Mouse (Mus musculus) heart, embryonic 12.5 days (tissue): ENCODE results near the gene Gpr68. TPM values are rescaled to one million over a fixed set of nuclear protein-coding genes. Genes with fewer than 3 reads are reported as not detected.

ENCODE experiments used
- ATAC-seq: fragments of 200-750 bp; cut with Nextera tagmentation; 2 replicates; pipeline ENCODE4 v1.8.0; 2017; ENCODE audit warnings: moderate TSS enrichment, moderate library complexity; ENCODE audit not compliant: insufficient number of reproducible peaks, low FRiP score
- H3K27ac ChIP-seq: fragments of 300-500 bp; sonication (generic); 2 replicates; pipeline ENCODE4 v1.5.1; 2016; ENCODE audit warnings: mild to moderate bottlenecking, moderate library complexity; ENCODE audit not compliant: poor library complexity, severe bottlenecking
- H3K27me3 ChIP-seq: fragments of 300-500 bp; sonication (generic); replicated peaks from 2 replicates; pipeline ENCODE4 v1.6.1; 2016; ENCODE audit warnings: mild to moderate bottlenecking, moderate library complexity
- H3K36me3 ChIP-seq: fragments of 300-500 bp; sonication (generic); 2 replicates; pipeline ENCODE4 v1.6.1; 2016; ENCODE audit warnings: mild to moderate bottlenecking, moderate library complexity
- H3K4me1 ChIP-seq: fragments of 300-500 bp; sonication (generic); replicated peaks from 2 replicates; pipeline ENCODE4 v1.6.1; 2016; ENCODE audit warnings: mild to moderate bottlenecking
- H3K4me2 ChIP-seq: fragments of 300-500 bp; sonication (generic); 2 replicates; pipeline ENCODE4 v1.6.1; 2016; ENCODE audit warnings: mild to moderate bottlenecking, moderate library complexity
- H3K4me3 ChIP-seq: fragments of 300-500 bp; sonication (generic); 2 replicates; pipeline ENCODE4 v1.5.1; 2016; ENCODE audit warnings: mild to moderate bottlenecking
- H3K9ac ChIP-seq: fragments of 300-500 bp; sonication (generic); 2 replicates; pipeline ENCODE4 v1.6.1; 2016; ENCODE audit warnings: mild to moderate bottlenecking, moderate library complexity
- H3K9me3 ChIP-seq: fragments of 300-500 bp; sonication (generic); replicated peaks from 2 replicates; pipeline ENCODE4 v1.6.1; 2016; ENCODE audit warnings: mild to moderate bottlenecking, moderate library complexity
- WGBS: fragments of 180-500 bp; shearing (Covaris S2); methylation state at CpG from one replicate; pipeline ENCODE4 v1.1.7; 2016; 5-methylcytosine and 5-hydroxymethylcytosine counted together
- polyA plus RNA-seq: library from polyadenylated mRNA; unstranded; fragments of >200 nt; fragmentation: Nextera tagmentation; extraction: Ambion mirVana; gene quantifications from 2 replicates; pipeline ENCODE4 v1.2.1, GENCODE M21; 2016

Gpr68 gene
- polyA plus RNA-seq, 1 experiment from 2014 or later = 6.2 TPM

DNA sequence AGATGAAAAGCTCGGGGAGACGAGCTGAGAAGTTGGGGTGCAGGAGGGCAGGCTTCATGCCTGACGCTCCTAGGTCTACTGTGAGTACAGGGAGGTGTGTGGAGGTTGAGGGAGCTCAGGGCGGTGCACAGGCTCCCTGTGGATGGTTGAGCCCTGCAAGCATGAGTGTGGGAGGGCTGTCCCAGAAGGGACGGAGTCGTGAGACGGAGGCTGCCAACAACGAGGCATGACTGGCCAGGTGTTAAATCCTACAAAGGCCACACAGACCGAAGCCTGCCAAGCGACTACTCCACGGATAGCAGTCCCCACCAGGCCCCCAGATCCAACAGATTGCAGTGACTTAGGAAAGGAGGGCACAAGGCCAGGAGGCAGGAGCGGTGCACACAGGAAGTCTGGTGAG is 2.7 kb upstream of the Gpr68 start:
- Histone ChIP-seq H3K9me3 (no peaks in the 10 kb centered on the region), H3K27me3 (peaks cover 49% of the 10 kb centered on the region), H3K9ac (no peak overlapping the region), H3K4me2 (no peak overlapping the region), H3K36me3 (no peaks in the 10 kb centered on the region), H3K4me1 (peaks cover 11% of the 10 kb centered on the region; the same call in 1 of the 2 replicates), H3K27ac (no peak overlapping the region), H3K4me3 (no peak overlapping the region)
- WGBS = 78% methylated on average over 12 of the region's 12 CpGs
- ATAC-seq = no peak

DNA sequence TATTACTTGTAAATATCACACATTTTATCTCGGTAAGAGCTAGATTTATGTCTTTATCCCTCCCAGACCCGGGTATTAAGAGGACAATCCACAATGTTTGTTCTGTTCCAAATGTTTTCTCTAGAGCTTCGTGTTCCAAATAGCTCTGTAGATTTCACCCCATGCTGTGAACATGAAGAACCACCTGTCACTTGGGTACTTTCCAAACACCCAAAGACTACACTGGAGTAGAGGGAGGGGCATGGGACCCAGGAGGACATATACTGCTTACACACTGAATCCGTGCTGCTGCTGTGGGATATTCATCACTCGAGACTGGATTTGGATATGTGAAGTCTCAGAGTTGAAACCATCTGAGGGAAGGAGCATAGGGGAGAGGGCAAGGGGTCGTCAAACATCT is 1.8 kb upstream of the Gpr68 start:
- WGBS = 78% methylated on average over 6 of the region's 6 CpGs
- no peak overlapping the region for H3K27ac ChIP-seq
- H3K36me3 ChIP-seq = no peaks in the 10 kb centered on the region
- no peak overlapping the region for H3K4me2 ChIP-seq
- H3K4me3 ChIP-seq = no peak overlapping the region
- H3K9ac ChIP-seq = no peak overlapping the region
- no peak for ATAC-seq
- no peaks in the 10 kb centered on the region for H3K9me3 ChIP-seq
- H3K27me3 ChIP-seq = peaks cover 53% of the 10 kb centered on the region
- peaks cover 11% of the 10 kb centered on the region; the same call in 1 of the 2 replicates for H3K4me1 ChIP-seq

- Histone ChIP-seq H3K4me3 (peak overlapping the region; percentile 49), H3K4me1 (peaks cover 11% of the 10 kb centered on the region; the same call in 1 of the 2 replicates), H3K4me2 (peak overlapping the region; percentile 68), H3K9ac (0 out of 2 replicates have a peak overlapping the region, but pooled peaks have one; percentile 38), H3K9me3 (no peaks in the 10 kb centered on the region), H3K27ac (no peak overlapping the region), H3K27me3 (peaks cover 59% of the 10 kb centered on the region), H3K36me3 (no peaks in the 10 kb centered on the region)
- WGBS = 26% methylated on average over 10 of the region's 10 CpGs
- no peak for ATAC-seq
These were observed 468 bp upstream of the Gpr68 start for GRCm38 (mm10) chr12:100908298-100909034.

DNA sequence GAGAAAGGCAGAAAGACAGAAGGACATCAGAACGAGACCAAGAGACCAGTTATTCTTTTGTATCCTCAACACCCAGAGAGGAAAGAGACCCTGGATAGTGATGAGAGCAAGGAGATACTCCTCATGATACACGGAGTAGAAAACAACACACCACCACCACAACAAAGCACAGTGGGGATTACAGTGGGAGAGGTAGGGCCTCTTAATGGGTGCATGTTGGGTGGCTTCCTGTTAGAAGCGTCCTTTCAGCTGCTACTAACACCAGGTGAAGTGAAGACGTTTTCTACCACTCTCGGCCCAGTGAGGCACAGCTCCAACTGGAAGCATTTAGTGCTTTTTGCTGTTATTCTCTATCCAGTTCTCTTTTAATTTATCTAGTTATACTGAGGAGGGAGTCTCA is 1.1 kb downstream of the Gpr68 start:
- no peaks in the 10 kb centered on the region for H3K36me3 ChIP-seq
- no peaks in the 10 kb centered on the region for H3K9me3 ChIP-seq
- ATAC-seq = no peak
- H3K9ac ChIP-seq = no peak overlapping the region
- H3K4me1 ChIP-seq = peaks cover 11% of the 10 kb centered on the region; the same call in 1 of the 2 replicates
- WGBS = 76% methylated on average over 5 of the region's 5 CpGs
- H3K27ac ChIP-seq = no peak overlapping the region
- peak overlapping the region; percentile 68 for H3K4me2 ChIP-seq
- no peak overlapping the region for H3K4me3 ChIP-seq
- H3K27me3 ChIP-seq = peaks cover 66% of the 10 kb centered on the region

DNA sequence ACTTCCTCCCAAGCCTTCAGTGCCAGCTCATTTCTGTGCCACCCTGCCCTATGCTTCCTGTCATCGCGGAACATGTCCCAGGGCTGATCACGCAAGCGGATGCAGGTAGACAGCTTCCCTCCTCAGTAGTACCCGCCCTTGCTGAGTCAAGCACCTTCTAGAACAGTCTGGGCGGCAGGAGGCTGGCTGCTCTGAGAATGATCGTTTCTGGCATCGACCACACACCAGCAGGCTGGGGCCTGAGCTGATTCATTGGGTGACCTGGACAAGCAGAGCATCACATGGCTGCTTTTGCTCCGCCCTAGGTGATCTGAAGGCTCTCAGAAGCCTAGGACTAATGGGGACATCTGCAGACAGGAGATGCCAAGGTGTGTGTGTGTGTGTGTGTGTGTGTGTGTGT is 4.2 kb downstream of the Gpr68 start:
- Histone ChIP-seq H3K4me2 (no peak overlapping the region), H3K27ac (no peak overlapping the region), H3K27me3 (peaks cover 76% of the 10 kb centered on the region), H3K4me1 (peaks cover 21% of the 10 kb centered on the region), H3K4me3 (no peak overlapping the region), H3K9ac (no peak overlapping the region), H3K9me3 (no peaks in the 10 kb centered on the region), H3K36me3 (no peaks in the 10 kb centered on the region)
- 83% methylated on average over 9 of the region's 9 CpGs for whole genome bisulfite sequencing
- no peak for ATAC-seq

GRCm38 (mm10) chr12:100901386-100901785 is 6.6 kb downstream of the Gpr68 start:
- 71% methylated on average over 6 of the region's 6 CpGs for WGBS
- no peak for ATAC-seq
- Histone ChIP-seq H3K36me3 (no peaks in the 10 kb centered on the region), H3K27me3 (peaks cover 81% of the 10 kb centered on the region), H3K4me3 (no peak overlapping the region), H3K9ac (no peak overlapping the region), H3K4me1 (peaks cover 15% of the 10 kb centered on the region), H3K9me3 (no peaks in the 10 kb centered on the region), H3K4me2 (no peak overlapping the region), H3K27ac (no peak overlapping the region)

DNA sequence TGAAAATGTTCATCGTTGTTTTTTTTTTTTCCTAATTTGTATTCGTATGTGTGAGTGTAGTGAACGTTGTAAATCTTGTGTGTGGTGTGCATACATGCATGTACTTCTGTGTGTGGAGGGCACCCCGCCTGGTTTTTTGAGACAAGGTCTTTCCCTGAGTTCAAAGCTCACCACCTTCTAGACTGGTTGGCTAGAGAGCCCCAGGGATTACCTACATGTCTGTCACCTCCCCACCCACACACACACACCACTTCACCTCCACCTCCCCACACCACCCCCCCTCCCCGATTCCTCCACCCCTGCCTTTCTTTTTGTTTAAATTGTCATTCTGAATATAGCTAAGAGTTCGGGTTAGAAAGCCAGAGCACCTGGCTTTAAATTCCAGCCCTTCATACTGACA is 7.1 kb downstream of the Gpr68 start:
- no peak overlapping the region for H3K4me2 ChIP-seq
- peaks cover 83% of the 10 kb centered on the region for H3K27me3 ChIP-seq
- peaks cover 15% of the 10 kb centered on the region for H3K4me1 ChIP-seq
- H3K27ac ChIP-seq = no peak overlapping the region
- no peak for ATAC-seq
- WGBS = 68% methylated on average over 6 of the region's 6 CpGs
- no peaks in the 10 kb centered on the region for H3K9me3 ChIP-seq
- H3K36me3 ChIP-seq = no peaks in the 10 kb centered on the region
- no peak overlapping the region for H3K9ac ChIP-seq
- no peak overlapping the region for H3K4me3 ChIP-seq

DNA sequence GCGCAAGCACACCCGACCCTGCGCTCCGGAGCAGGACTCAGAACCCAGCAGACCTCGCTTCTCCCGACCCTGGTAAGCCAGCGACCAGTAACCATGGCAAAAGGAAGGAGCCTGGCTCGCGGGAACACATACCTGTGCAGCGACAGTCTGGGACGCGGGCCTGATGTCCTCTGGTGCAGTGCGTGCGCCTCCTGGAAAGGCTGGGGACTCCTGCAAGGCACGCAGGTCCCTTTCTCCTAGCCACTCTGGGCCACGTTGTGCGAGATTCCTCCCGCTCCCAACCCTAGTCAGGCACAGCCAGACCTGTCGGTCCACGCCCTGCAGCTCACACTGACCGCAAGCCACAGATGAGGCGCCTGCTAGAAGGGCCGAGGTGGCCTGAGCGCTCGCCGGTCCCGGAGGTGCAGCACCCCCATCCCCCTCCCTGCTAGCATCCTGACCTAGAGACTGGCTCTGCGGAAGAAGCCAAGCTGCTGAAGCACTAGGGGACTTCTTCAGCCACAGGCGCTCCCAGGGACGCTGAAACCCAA is 8.8 kb downstream of the Gpr68 start:
- Histone ChIP-seq H3K36me3 (no peaks in the 10 kb centered on the region), H3K4me3 (peak overlapping the region; percentile 40), H3K4me1 (peaks cover 15% of the 10 kb centered on the region), H3K27me3 (peaks cover 81% of the 10 kb centered on the region), H3K27ac (no peak overlapping the region), H3K4me2 (peak overlapping the region; percentile 73), H3K9me3 (no peaks in the 10 kb centered on the region), H3K9ac (peak overlapping the region; percentile 33; the same call in 1 of the 2 replicates)
- WGBS = under 1% methylated on average over 30 of the region's 30 CpGs
- peak; percentile 36; the same call in 1 of the 2 replicates for ATAC-seq

- no peak overlapping the region for H3K9ac ChIP-seq
- peak overlapping the region; percentile 73; the same call in 1 of the 2 replicates for H3K4me2 ChIP-seq
- H3K9me3 ChIP-seq = no peaks in the 10 kb centered on the region
- H3K27ac ChIP-seq = no peak overlapping the region
- WGBS = 52% methylated on average over 12 of the region's 12 CpGs
- H3K27me3 ChIP-seq = peaks cover 74% of the 10 kb centered on the region
- ATAC-seq = no peak
- H3K4me1 ChIP-seq = peaks cover 15% of the 10 kb centered on the region
- H3K4me3 ChIP-seq = no peak overlapping the region
- no peaks in the 10 kb centered on the region for H3K36me3 ChIP-seq
These were observed 10.0 kb downstream of the Gpr68 start for GRCm38 (mm10) chr12:100897736-100898650.

DNA sequence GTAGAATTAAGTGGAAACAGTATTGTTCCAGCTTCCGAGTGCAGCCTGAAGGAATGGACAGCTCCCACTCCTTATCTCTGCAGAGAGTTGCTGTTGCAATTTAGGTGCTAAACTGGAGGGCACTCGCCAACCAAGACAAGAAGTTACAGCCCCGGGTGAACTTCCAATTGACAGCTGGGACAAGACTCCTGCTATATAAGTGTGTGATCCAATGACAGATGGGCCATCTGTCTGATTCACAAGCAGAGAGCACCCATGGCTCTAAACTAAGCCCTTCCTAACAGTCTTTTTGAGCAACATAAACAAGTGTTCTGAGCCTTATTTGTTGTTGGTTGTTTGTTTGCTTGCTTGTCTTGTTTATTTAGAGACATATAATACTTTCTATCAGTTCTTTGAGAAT is 11.3 kb downstream of the Gpr68 start:
- Histone ChIP-seq H3K36me3 (no peaks in the 10 kb centered on the region), H3K4me2 (no peak overlapping the region), H3K27me3 (peaks cover 61% of the 10 kb centered on the region), H3K4me3 (no peak overlapping the region), H3K4me1 (peaks cover 15% of the 10 kb centered on the region), H3K27ac (no peak overlapping the region), H3K9me3 (no peaks in the 10 kb centered on the region), H3K9ac (no peak overlapping the region)
- no peak for ATAC-seq
- WGBS = 17% methylated on average over 3 of the region's 3 CpGs

GRCm38 (mm10) chr12:100895504-100895903 is 12.5 kb downstream of the Gpr68 start:
- no peak overlapping the region for H3K27ac ChIP-seq
- H3K36me3 ChIP-seq = no peaks in the 10 kb centered on the region
- H3K4me3 ChIP-seq = no peak overlapping the region
- H3K4me2 ChIP-seq = no peak overlapping the region
- H3K4me1 ChIP-seq = peaks cover 15% of the 10 kb centered on the region
- no peak for ATAC-seq
- H3K9ac ChIP-seq = no peak overlapping the region
- H3K27me3 ChIP-seq = peaks cover 50% of the 10 kb centered on the region
- 0 out of 2 replicates have a peak, but pooled peaks cover 4% of the 10 kb centered on the region for H3K9me3 ChIP-seq
- WGBS = 21% methylated on average over 2 of the region's 2 CpGs
